Mouse (Mus musculus) liver, embryonic 16.5 days (tissue): ENCODE results near the gene Lmna. TPM values are rescaled to one million over a fixed set of nuclear protein-coding genes. Genes with fewer than 3 reads are reported as not detected.

Experiments used
- ATAC-seq: fragments of 200-750 bp; cut with Nextera tagmentation; 2 replicates; pipeline ENCODE4 v1.8.0; 2017; ENCODE audit warnings: low read depth, mild to moderate bottlenecking, moderate number of reproducible peaks, moderate library complexity
- H3K27ac ChIP-seq: fragments of 300-500 bp; sonication (generic); 2 replicates; pipeline ENCODE4 v1.5.1; 2014; ENCODE audit warnings: mild to moderate bottlenecking, low read length
- H3K27me3 ChIP-seq: fragments of 300-500 bp; sonication (generic); 2 replicates; pipeline ENCODE4 v1.6.1; 2014; ENCODE audit warnings: low read depth, low read length, mixed read lengths; ENCODE audit not compliant: control insufficient read depth, insufficient read depth
- H3K36me3 ChIP-seq: fragments of 300-500 bp; sonication (generic); 2 replicates; pipeline ENCODE4 v1.6.1; 2014; ENCODE audit warnings: mild to moderate bottlenecking; ENCODE audit not compliant: control insufficient read depth, insufficient read depth
- H3K4me1 ChIP-seq: fragments of 300-500 bp; sonication (generic); 2 replicates; pipeline ENCODE4 v1.6.1; 2014; ENCODE audit warnings: low read depth, low read length, mixed read lengths; ENCODE audit not compliant: control insufficient read depth
- H3K4me2 ChIP-seq: fragments of 300-500 bp; sonication (generic); 2 replicates; pipeline ENCODE4 v1.6.1; 2014; ENCODE audit warnings: low read depth, low read length, mixed read lengths
- H3K4me3 ChIP-seq: fragments of 300-500 bp; sonication (generic); 2 replicates; pipeline ENCODE4 v1.5.1; 2014; ENCODE audit warnings: low read depth, mild to moderate bottlenecking, low read length
- H3K9ac ChIP-seq: fragments of 300-500 bp; sonication (generic); 2 replicates; pipeline ENCODE4 v1.6.1; 2014; ENCODE audit warnings: low read depth, low read length
- H3K9me3 ChIP-seq: fragments of 300-500 bp; sonication (generic); replicated peaks from 2 replicates; pipeline ENCODE4 v1.6.1; 2016; ENCODE audit warnings: low read length; ENCODE audit not compliant: control insufficient read depth
- WGBS: fragments of 180-500 bp; shearing (Covaris S2); extraction: QIAGEN DNeasy Blood & Tissue Kit; methylation state at CpG from one replicate; pipeline ENCODE4 v1.1.7; 2014; ENCODE audit not compliant: insufficient replicate concordance; 5-methylcytosine and 5-hydroxymethylcytosine counted together
- polyA plus RNA-seq: library from polyadenylated mRNA; unstranded; fragments of >200 nt; fragmentation: Nextera tagmentation; extraction: Ambion mirVana; gene quantifications from 2 replicates; pipeline ENCODE4 v1.2.1, GENCODE M21; 2015

The Lmna gene
- polyA plus RNA-seq, 1 experiment from 2014 or later, result 131 TPM

DNA sequence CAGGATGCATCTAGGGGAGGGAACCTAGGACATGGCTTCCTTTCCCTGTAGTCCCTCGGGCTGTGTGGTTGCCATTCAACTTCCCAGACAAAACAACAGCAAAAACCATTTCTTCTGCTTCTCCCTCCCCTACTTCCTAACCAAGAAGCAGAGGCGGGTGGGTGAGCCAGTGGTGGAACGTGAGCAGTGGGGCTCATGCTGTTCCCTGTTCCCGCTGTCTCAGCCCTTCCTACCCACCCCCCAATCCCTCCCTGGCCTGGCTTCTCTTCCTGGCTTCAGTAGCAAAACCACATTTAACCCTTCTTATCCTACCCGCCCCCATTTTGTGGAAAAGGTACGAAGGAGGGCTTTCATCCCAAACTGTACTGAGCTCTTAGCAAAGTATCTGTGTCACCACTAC, 4.7 kb downstream of the Lmna start:
- no peak overlapping the region for H3K9ac ChIP-seq
- ATAC-seq, result no peak
- no peak overlapping the region for H3K4me2 ChIP-seq
- no peak overlapping the region for H3K27ac ChIP-seq
- H3K9me3 ChIP-seq, result no peaks in the 10 kb centered on the region
- no peaks in the 10 kb centered on the region; the same call in 1 of the 2 replicates for H3K36me3 ChIP-seq
- peaks cover 39% of the 10 kb centered on the region for H3K4me1 ChIP-seq
- WGBS, result 61% methylated on average over 6 of the region's 6 CpGs
- H3K4me3 ChIP-seq, result no peak overlapping the region
- H3K27me3 ChIP-seq, result no peaks in the 10 kb centered on the region

DNA sequence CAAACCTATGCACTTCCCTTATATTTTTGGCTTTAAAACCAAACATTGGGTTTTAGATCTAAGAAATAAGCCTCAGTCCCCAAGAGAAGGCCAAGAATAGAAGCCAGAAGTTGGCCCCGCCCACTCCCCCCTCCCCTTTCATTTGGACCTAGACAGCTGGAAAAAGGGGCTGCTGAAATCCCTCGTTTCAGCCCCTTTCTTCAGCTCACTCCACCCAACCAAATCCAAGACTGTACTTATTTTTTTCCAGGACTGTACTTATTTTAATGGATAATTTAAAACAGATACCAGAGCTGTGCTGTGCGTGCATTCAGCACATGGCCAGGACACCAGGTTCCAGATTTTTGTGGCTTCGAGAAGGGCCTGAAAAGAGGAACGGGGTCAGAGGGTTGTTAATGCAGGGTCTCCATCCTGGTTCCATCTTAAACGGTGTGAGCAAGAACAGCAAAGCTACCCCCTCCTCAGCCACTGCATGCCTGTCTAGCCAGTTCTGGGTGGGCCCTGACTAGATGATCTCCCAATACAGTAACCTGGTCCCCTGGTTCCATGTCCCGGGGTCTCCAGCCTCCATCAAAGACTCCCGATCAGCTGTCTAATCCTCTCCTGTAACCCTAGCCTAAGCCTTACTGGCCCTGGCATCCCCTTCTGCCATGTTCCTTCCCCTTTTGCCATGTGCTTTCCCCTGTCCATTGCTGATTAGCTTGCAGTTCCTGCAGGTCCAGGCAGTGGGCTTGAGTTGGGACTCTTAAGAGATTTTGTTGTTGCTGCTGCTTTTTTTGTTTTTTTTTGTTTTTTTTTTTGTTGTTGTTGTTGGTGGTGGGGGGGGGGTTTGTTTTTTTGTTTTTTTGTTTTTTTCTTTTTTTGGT, 5.6 kb downstream of the Lmna start:
- H3K4me3 ChIP-seq, result no peak overlapping the region
- H3K9ac ChIP-seq, result no peak overlapping the region
- no peak for ATAC-seq
- H3K9me3 ChIP-seq, result no peaks in the 10 kb centered on the region
- no peak overlapping the region for H3K4me2 ChIP-seq
- no peak overlapping the region for H3K27ac ChIP-seq
- H3K36me3 ChIP-seq, result no peaks in the 10 kb centered on the region; the same call in 1 of the 2 replicates
- peaks cover 36% of the 10 kb centered on the region for H3K4me1 ChIP-seq
- H3K27me3 ChIP-seq, result no peaks in the 10 kb centered on the region
- 41% methylated on average over 8 of the region's 8 CpGs for WGBS

DNA sequence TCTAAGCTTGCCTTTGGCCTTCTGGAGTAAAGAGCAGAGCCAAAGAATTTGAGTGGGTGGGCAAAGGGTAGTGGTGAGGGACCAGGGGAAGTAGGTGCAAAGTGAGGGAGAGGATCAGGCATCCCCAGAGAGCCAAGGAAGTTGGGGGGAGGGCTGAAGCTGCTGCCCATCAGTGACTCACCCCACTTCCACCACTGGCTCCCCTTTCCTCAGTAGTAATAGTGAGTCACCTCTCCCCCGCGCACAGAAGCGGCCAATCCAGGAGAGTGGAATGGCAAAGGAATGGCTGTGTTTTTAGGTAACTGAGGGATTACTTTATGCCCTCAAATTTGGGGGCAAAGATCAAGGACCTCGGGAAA, 6.3 kb downstream of the Lmna start:
- Histone ChIP-seq H3K27me3 (no peaks in the 10 kb centered on the region), H3K36me3 (peaks cover 5% of the 10 kb centered on the region; the same call in 1 of the 2 replicates), H3K27ac (peak overlapping the region; percentile 85; the same call in 1 of the 2 replicates), H3K9ac (peak overlapping the region; percentile 90; the same call in 1 of the 2 replicates), H3K4me1 (peaks cover 42% of the 10 kb centered on the region), H3K4me2 (peak overlapping the region; percentile 88), H3K9me3 (no peaks in the 10 kb centered on the region), H3K4me3 (peak overlapping the region; percentile 93)
- WGBS, result 35% methylated on average over 4 of the region's 4 CpGs
- no peak for ATAC-seq

DNA sequence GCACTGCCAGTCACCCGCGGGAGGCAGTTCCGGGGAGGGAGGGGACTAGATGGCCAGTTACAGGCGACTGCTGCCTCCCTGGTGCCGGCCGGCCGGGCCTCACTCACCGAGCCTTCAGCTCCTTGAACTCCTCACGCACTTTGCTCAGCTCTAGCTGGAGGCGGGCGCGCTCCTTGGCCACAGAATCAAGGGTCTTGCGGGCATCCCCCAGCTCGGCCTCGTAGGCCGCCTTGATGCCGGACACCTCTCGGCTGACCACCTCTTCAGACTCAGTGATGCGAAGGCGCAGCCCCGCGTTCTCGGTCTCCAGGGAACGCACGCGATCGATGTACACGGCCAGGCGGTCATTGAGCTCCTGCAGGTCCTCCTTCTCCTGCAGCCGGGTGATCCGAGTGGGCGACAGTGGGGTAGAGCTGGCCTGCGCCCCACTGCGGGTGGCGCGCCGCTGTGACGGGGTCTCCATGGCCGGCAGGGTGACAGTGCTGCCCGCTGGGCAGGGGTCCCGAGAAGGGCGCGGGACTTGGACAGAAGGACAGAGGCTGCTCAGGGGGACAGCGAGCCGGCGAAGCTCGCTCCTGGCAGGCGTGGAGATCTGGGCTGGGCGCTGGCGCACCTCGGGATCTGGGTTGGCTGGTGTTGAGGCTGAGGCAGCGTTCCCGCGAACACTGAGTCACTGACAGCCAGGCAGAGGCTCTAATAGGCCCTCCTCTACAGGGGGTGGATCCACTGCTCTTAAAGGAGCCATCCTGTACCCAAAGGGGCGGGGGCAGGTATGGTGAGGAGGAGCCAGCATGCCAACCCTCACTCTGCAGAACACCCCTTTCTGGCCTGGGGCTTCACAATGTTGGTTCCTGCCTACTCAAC, 6.9 kb downstream of the Lmna start:
- H3K36me3 ChIP-seq, result peaks cover 6% of the 10 kb centered on the region; the same call in 1 of the 2 replicates
- peak overlapping the region; percentile 90 for H3K9ac ChIP-seq
- peaks cover 48% of the 10 kb centered on the region for H3K4me1 ChIP-seq
- H3K4me2 ChIP-seq, result peak overlapping the region; percentile 88
- H3K27me3 ChIP-seq, result no peaks in the 10 kb centered on the region
- no peaks in the 10 kb centered on the region for H3K9me3 ChIP-seq
- H3K4me3 ChIP-seq, result peak overlapping the region; percentile 93
- WGBS, result 3% methylated on average over 55 of the region's 55 CpGs
- ATAC-seq, result peak; percentile 93
- peak overlapping the region; percentile 85 for H3K27ac ChIP-seq

DNA sequence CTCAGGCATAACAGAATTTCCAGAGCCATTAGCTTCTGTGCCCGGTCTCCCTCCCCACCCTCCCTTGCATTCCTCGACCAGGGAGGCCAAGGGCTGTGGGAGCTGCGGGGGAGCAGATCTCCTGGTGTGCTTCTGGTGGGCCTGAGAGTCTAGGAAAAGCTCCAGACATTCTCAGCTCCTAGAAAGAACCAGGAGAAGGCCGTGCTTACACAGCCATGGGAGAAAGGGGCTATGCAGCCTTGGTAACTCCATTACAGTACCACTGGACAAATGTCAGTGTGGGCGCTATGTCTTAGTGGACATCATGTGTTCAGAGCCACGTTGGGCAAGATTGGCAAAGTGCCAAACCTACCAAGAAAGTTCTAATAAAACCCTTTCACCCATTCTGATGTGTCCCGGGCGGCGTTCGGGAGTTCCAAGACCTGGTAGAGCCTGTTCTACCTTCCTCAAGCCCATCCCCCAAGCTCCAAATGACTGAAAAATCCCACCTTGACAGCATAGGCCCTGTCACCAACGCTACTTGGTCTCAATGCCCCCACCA, 7.7 kb downstream of the Lmna start:
- Histone ChIP-seq H3K4me2 (peak overlapping the region; percentile 88), H3K9ac (peak overlapping the region; percentile 90), H3K36me3 (peaks cover 6% of the 10 kb centered on the region; the same call in 1 of the 2 replicates), H3K27ac (peak overlapping the region; percentile 85), H3K4me3 (peak overlapping the region; percentile 93), H3K27me3 (no peaks in the 10 kb centered on the region), H3K9me3 (no peaks in the 10 kb centered on the region), H3K4me1 (peaks cover 56% of the 10 kb centered on the region)
- no peak for ATAC-seq
- 25% methylated on average over 11 of the region's 11 CpGs for WGBS

DNA sequence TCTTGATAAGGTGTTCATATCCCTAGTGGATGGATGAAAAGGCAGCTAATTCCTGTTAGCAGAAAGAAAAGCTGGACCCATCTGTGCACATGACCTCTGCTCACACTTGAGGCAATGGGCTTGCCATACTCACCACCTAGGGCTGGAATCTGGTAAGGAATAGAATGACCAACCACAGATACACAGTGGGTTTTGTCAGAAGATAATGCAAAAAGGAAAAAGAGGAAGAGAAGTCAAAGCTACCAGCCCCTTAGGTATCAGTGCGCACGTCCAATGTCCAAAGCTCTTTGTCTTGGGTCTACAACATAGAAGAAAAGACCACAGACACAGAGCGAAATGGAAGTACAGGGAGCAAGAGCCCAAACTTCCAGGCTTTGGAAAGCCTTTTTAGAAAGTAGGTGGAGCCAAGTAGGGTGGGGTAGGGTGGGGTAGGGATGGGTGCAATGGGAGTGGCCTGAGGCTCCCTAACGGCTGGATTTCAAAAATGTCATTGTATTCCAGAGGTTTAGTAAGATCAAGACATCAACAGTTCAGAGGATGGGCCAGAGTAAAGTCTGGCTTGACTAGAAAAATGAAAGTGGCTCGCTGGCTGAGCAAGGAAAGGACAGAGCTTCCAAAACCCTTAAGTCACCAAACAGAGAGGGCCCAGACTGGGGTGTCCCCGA, 8.3 kb downstream of the Lmna start:
- peak overlapping the region; percentile 88 for H3K4me2 ChIP-seq
- peaks cover 60% of the 10 kb centered on the region for H3K4me1 ChIP-seq
- H3K27me3 ChIP-seq, result no peaks in the 10 kb centered on the region
- H3K27ac ChIP-seq, result peak overlapping the region; percentile 85
- H3K36me3 ChIP-seq, result peaks cover 6% of the 10 kb centered on the region; the same call in 1 of the 2 replicates
- peak overlapping the region; percentile 90 for H3K9ac ChIP-seq
- H3K9me3 ChIP-seq, result no peaks in the 10 kb centered on the region
- H3K4me3 ChIP-seq, result peak overlapping the region; percentile 93
- WGBS, result 17% methylated on average over 6 of the region's 6 CpGs
- ATAC-seq, result peak; percentile 33

DNA sequence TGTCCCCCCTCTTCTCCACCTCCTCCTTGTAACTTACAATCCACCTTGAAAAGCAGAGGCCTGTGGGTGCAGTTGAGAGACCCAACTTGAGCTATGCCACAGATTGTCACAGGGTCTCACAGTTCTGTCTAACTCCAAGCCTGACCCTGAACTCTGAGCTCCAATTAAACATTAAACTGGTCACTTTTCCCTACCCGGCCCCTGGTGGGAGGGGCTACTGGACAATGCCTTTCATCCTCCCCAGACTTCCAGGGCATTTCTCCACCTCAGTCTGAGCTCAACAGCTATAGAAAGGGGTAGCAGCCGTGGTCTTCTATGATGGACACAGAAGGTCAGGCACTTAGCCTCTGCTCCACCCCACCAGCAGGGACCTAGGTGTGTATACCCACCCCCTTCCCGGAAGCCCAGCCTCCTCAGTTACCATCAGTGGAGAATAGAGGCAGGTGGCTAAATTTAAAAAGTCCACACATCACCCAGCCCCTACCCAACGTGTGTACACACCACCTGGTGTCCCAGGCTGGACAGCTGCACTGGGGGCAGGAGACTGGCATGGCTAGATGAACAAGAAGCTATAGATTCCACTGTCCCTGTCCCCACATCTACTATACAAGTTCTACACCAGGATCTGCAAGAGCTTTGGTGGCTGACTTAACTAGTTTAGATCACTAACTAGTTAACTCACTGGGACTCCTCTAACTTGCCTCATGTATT, 8.9 kb downstream of the Lmna start:
- 43% methylated on average over 4 of the region's 4 CpGs for WGBS
- Histone ChIP-seq H3K9me3 (no peaks in the 10 kb centered on the region), H3K4me1 (peaks cover 67% of the 10 kb centered on the region)

DNA sequence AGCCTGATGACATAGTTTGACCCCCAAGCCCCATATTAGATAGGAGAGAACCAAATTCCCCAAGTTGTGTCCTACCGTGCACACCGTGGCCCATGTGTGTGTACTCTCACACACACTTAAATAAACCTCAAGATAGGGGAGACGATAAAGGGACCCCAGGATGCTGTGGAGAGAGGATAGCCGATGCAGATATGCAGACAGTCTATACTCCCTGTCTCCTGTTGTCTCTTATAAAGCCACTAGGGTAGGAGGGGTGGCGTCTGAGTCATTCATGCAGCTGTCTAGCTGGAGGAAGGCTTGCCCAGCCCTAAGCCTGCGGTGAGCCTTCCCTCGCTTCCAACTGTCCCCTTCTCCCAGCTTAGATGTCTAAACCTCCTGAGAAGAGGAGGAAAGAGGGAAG, 9.7 kb downstream of the Lmna start:
- Histone ChIP-seq H3K4me3 (peak overlapping the region; percentile 93), H3K27me3 (no peaks in the 10 kb centered on the region), H3K4me2 (peak overlapping the region; percentile 88), H3K9ac (peak overlapping the region; percentile 22), H3K9me3 (no peaks in the 10 kb centered on the region), H3K27ac (peak overlapping the region; percentile 85), H3K36me3 (peaks cover 6% of the 10 kb centered on the region; the same call in 1 of the 2 replicates), H3K4me1 (peaks cover 74% of the 10 kb centered on the region)
- 47% methylated on average over 7 of the region's 7 CpGs for WGBS
- no peak for ATAC-seq

More for the DNA sequence above, 8.9 kb downstream of the Lmna start:
- Histone ChIP-seq H3K27me3 (no peaks in the 10 kb centered on the region), H3K27ac (peak overlapping the region; percentile 85), H3K4me3 (peak overlapping the region; percentile 93), H3K9ac (peak overlapping the region; percentile 58), H3K36me3 (peaks cover 6% of the 10 kb centered on the region; the same call in 1 of the 2 replicates), H3K4me2 (peak overlapping the region; percentile 88)
- peak; percentile 6; the same call in 1 of the 2 replicates for ATAC-seq
